Mouse (Mus musculus) embryo, embryonic 10.5 days (tissue): ENCODE data around the gene Celf5.
A peak's percentile ranks its signal among the peaks of the same experiment; 100 is the strongest.
"Not testable (repeated sequence)": the region's sequence is repeated elsewhere in the genome, so short reads cannot be mapped to it uniquely, and the experiment has no call there.

Experiments used
- DNase-seq: peaks from one replicate; pipeline ENCODE4 v3.0.0-alpha.2; 2015; ENCODE audit warnings: low spot score

Celf5 gene

GRCm38 (mm10) chr10:81452237-81452946, 30.1 kb downstream of the Celf5 start:
- DNase-seq: no peak

GRCm38 (mm10) chr10:81451365-81451745, 31.2 kb downstream of the Celf5 start:
- no peak for DNase-seq

GRCm38 (mm10) chr10:81450641-81451364, 31.7 kb downstream of the Celf5 start:
- DNase-seq: no peak

GRCm38 (mm10) chr10:81450140-81450539, 32.4 kb downstream of the Celf5 start:
- DNase-seq: peak; percentile 91

GRCm38 (mm10) chr10:81445516-81445915, 37.0 kb downstream of the Celf5 start:
- DNase-seq: not testable (repeated sequence)

GRCm38 (mm10) chr10:81441019-81441418, 41.5 kb downstream of the Celf5 start:
- no peak for DNase-seq

- no peak for DNase-seq
These were observed 47.1 kb downstream of the Celf5 start for GRCm38 (mm10) chr10:81435436-81435835.

GRCm38 (mm10) chr10:81434361-81435263, 47.9 kb downstream of the Celf5 start:
- DNase-seq: no peak

GRCm38 (mm10) chr10:81433541-81434289, 48.8 kb downstream of the Celf5 start:
- DNase-seq: no peak

GRCm38 (mm10) chr10:81432868-81433262, 49.6 kb downstream of the Celf5 start:
- peak; percentile 94 for DNase-seq

- DNase-seq: no peak
These were observed 50.2 kb downstream of the Celf5 start for GRCm38 (mm10) chr10:81432169-81432867.

- no peak for DNase-seq
These were observed 50.9 kb downstream of the Celf5 start for GRCm38 (mm10) chr10:81431526-81432168.

GRCm38 (mm10) chr10:81430831-81431525, 51.5 kb downstream of the Celf5 start:
- DNase-seq: peak; percentile 8

GRCm38 (mm10) chr10:81430141-81430830, 52.2 kb downstream of the Celf5 start:
- peak; percentile 75 for DNase-seq

- peak; percentile 93 for DNase-seq
These were observed 52.9 kb downstream of the Celf5 start for GRCm38 (mm10) chr10:81429605-81430061.

- DNase-seq: no peak
These were observed 53.4 kb downstream of the Celf5 start for GRCm38 (mm10) chr10:81429092-81429491.

- DNase-seq: no peak
These were observed 54.0 kb downstream of the Celf5 start for GRCm38 (mm10) chr10:81428507-81428870.

GRCm38 (mm10) chr10:81427804-81428506, 54.6 kb downstream of the Celf5 start:
- no peak for DNase-seq

- DNase-seq: no peak
These were observed 55.2 kb downstream of the Celf5 start for GRCm38 (mm10) chr10:81427327-81427726.
